In the genomic region with DNA sequence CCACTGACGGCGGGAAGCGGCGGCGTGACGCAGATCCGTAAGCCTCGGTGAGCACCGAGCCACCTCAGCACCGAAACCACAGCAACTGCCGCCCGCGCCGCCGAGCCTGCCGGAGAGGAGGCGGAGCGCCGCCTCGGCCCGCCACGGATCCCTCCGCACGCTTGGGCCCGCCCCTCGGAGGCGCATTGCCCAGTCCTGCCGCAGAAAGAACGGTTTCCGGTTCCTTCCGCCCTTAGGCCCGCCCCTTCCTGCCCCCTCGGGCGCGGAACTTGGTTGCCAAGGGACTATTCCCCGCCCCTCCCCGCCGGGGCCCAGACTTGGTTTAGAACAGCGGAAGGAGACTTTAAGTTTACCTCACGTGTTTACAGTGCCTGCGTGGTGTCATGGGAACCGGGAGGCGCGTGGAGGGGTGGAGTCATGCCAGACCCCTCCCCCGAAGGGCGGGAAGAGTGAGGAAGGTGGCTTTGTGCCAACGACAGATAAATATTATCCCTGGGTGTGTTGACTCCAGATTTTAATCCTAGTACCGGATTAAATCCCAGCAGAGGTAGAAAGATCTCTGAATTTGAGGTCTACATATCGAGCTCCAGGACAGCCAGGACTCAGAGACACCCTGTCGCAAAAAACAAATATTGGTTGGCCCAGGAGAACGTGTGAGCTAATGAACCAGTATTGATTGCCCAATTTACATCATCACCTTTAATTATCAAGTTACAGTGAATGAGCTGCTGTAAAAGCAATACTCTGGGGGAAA, we compare ENCODE assay signal across 8 mouse cellular contexts. TPM values are rescaled to one million over a fixed set of nuclear protein-coding genes. Genes with fewer than 3 reads are reported as not detected.
A peak's percentile ranks its signal among the peaks of the same experiment; 100 is the strongest.
DNase-seq lines count a peak whose midpoint lies in the region; ATAC-seq and TF ChIP-seq lines count a peak whose summit lies in the region.

A gene (minus strand): TSS at position 184 of the 754 bp plus-strand sequence.

- H3K4me3 ChIP-seq in cortical plate, adult 2 months (ENCODE audit: insufficient read depth, low read length), result peak within 1 kb of the TSS; percentile 97
- peak within 1 kb of the TSS; percentile 98 for H3K4me3 ChIP-seq in megakaryocyte, embryonic 14.5 days (replicated peaks)

- H3K27me3 ChIP-seq in megakaryocyte, embryonic 14.5 days (replicated peaks), result no peaks in the 10 kb centered on the region

- TF ChIP-seq CTCF in cortical plate, adult 2 months (IDR thresholded peaks at IDR 0.05; ENCODE audit: extremely low read depth, insufficient read depth, low read length), result no peak

- H3K4me1 ChIP-seq in cortical plate, adult 2 months (ENCODE audit: control insufficient read depth, insufficient read depth, low read length), result peaks cover 9% of the 10 kb centered on the region
- peaks cover 39% of the 10 kb centered on the region for H3K4me1 ChIP-seq in megakaryocyte, embryonic 14.5 days

- peak; percentile 99 for DNase-seq in gastrocnemius, adult 8-10 months (ENCODE audit: low spot score in 2 of 2)
- peak; percentile 93 for DNase-seq in hindlimb bud, embryonic 11.5 days (ENCODE audit: extremely low spot score, low read depth, low spot score)
- peak; percentile 96 to 99 for DNase-seq in left cerebral cortex, adult 8-10 months (ENCODE audit: low spot score in 2 of 2)
- DNase-seq in right cerebral cortex, postnatal 10 days (ENCODE audit: low spot score in 2 of 2), result peak; percentile 99
- peak; percentile 98 for DNase-seq in urinary bladder, postnatal 25 days (ENCODE audit: low spot score)

- H3K9me3 ChIP-seq in megakaryocyte, embryonic 14.5 days, result no peaks in the 10 kb centered on the region

- no peaks in the 10 kb centered on the region for H3K36me3 ChIP-seq in megakaryocyte, embryonic 14.5 days (replicated peaks; ENCODE audit: low read length)

- peak; percentile 71 for TF ChIP-seq POLR2A in cortical plate, adult 2 months (IDR thresholded peaks at IDR 0.05; ENCODE audit: extremely low read depth, insufficient read depth, low read length)

- peak; percentile 97 for ATAC-seq in activated CD4-positive, CD25-positive, alpha-beta regulatory T cell, adult 4 months

- peak within 1 kb of the TSS; percentile 86 for H3K27ac ChIP-seq in cortical plate, adult 2 months (ENCODE audit: insufficient read depth, low read length)

RNA-seq across cellular contexts. Expression of the gene that starts here (rescaled TPM):
- polyA plus RNA-seq in activated CD4-positive, CD25-positive, alpha-beta regulatory T cell, adult 4 months (2017; shearing (Covaris generic)), result 10 to 100 TPM; 65.2 to 66.9 TPM
- polyA plus RNA-seq in cortical plate, adult 2 months (2012; rRNA removed), result 86.3 and 90.4 TPM in 2 replicates
- 1 to 10 TPM; 3.6 to 6.4 (median 5.3) TPM for total RNA-seq in gastrocnemius, adult 8-10 months (2022)
- total RNA-seq in left cerebral cortex, adult 8-10 months (2022), result 10 to 100 TPM; 52.7 to 60.3 (median 57.4) TPM
- 12.7 and 20.4 TPM in 2 replicates for polyA plus RNA-seq in megakaryocyte, embryonic 14.5 days (2012; ENCODE audit: insufficient read depth, low replicate concordance)

Comparison
In these comparisons a context has a peak if more than half of its experiments do, and no peak if none do; other contexts are left out.
1. Peak in every context shown above with its lines: DNase-seq, ATAC-seq, H3K4me3 ChIP-seq and H3K27ac ChIP-seq.
2. RNA of the gene that starts here (total RNA-seq): 52.7 to 60.3 TPM in left cerebral cortex, adult 8-10 months; 3.6 to 6.4 TPM in gastrocnemius, adult 8-10 months; every median in the first group is over 4 times any median in the second.